Mouse (Mus musculus) megakaryocyte, adult 5-6 weeks (primary cell): Measurements from ENCODE around the gene Mdm4. TPM values are rescaled to one million over a fixed set of nuclear protein-coding genes. Genes with fewer than 3 reads are reported as not detected.

Experiments used
- ATAC-seq: 2 replicates; pipeline ENCODE4 v1.8.0; 2016; ENCODE audit warnings: mild to moderate bottlenecking, inconsistent platforms; ENCODE audit not compliant: poor library complexity, severe bottlenecking
- total RNA-seq, 2 experiments: library from RNA; stranded (forward) in 1 of 2; stranded (reverse) in 1 of 2; fragments of 153-499, 151-499 nt in 1 of 2; fragments of 221-1000, 200-1000 nt in 1 of 2; gene quantifications; 2 replicates each; pipeline versions ENCODE4 v1.2.3 to v1.2.4; 2015 to 2017

The Mdm4 gene
- total RNA-seq, 2 experiments from 2014 or later = 69.0 to 88.5 TPM

GRCm38 (mm10) chr1:132956809-132957208 is 73.6 kb downstream of the Mdm4 start:
- no peak for ATAC-seq

- ATAC-seq = no peak
Measured at GRCm38 (mm10) chr1:132947811-132948210, 82.5 kb downstream of the Mdm4 start.

- ATAC-seq = no peak
Measured at GRCm38 (mm10) chr1:132945826-132946225, 84.5 kb downstream of the Mdm4 start.

- ATAC-seq = no peak
Measured at GRCm38 (mm10) chr1:132938975-132939374, 91.4 kb downstream of the Mdm4 start.

GRCm38 (mm10) chr1:132937296-132938030 is 92.9 kb downstream of the Mdm4 start:
- no peak for ATAC-seq

GRCm38 (mm10) chr1:132934856-132935255 is 95.5 kb downstream of the Mdm4 start:
- no peak for ATAC-seq

GRCm38 (mm10) chr1:132932421-132932820 is 97.9 kb downstream of the Mdm4 start:
- ATAC-seq = no peak

GRCm38 (mm10) chr1:132930291-132930690 is 100.1 kb downstream of the Mdm4 start:
- no peak for ATAC-seq

GRCm38 (mm10) chr1:132928907-132929250 is 101.5 kb downstream of the Mdm4 start:
- no peak for ATAC-seq

- no peak for ATAC-seq
Measured at GRCm38 (mm10) chr1:132928032-132928906, 102.1 kb downstream of the Mdm4 start.

GRCm38 (mm10) chr1:132925270-132925669 is 105.1 kb downstream of the Mdm4 start:
- ATAC-seq = no peak

GRCm38 (mm10) chr1:132922257-132922656 is 108.1 kb downstream of the Mdm4 start:
- ATAC-seq = no peak

GRCm38 (mm10) chr1:132921071-132921470 is 109.3 kb downstream of the Mdm4 start:
- no peak for ATAC-seq

GRCm38 (mm10) chr1:132919258-132919657 is 111.1 kb downstream of the Mdm4 start:
- no peak for ATAC-seq

GRCm38 (mm10) chr1:132918117-132918680 is 112.2 kb downstream of the Mdm4 start:
- ATAC-seq = no peak

- ATAC-seq = no peak
Measured at GRCm38 (mm10) chr1:132917554-132917953, 112.8 kb downstream of the Mdm4 start.

GRCm38 (mm10) chr1:132915849-132916493 is 114.4 kb downstream of the Mdm4 start:
- ATAC-seq = no peak

GRCm38 (mm10) chr1:132910414-132911041 is 119.8 kb downstream of the Mdm4 start:
- no peak for ATAC-seq

- no peak for ATAC-seq
Measured at GRCm38 (mm10) chr1:132909951-132910350, 120.4 kb downstream of the Mdm4 start.
